Mouse (Mus musculus): ENCODE measurements around the gene Dop1b. TPM values are rescaled to one million over a fixed set of nuclear protein-coding genes. Genes with fewer than 3 reads are reported as not detected.
A peak's percentile ranks its signal among the peaks of the same experiment; 100 is the strongest.

Dop1b gene
- total RNA-seq, 1 experiment from 2014 or later = 11.2 TPM

GRCm38 (mm10) chr16:93744049-93744490, 32.4 kb downstream of the Dop1b start:
- ATAC-seq (replicated peaks in 1 of 2; ENCODE audit: insufficient read depth in 1 of 2, low FRiP score in 2 of 2, low TSS enrichment in 1 of 2, low read depth in 1 of 2, poor library complexity in 2 of 2, severe bottlenecking in 2 of 2) = peak; percentile 38 to 46

GRCm38 (mm10) chr16:93744804-93745340, 33.2 kb downstream of the Dop1b start:
- ATAC-seq (replicated peaks in 1 of 2; ENCODE audit: insufficient read depth in 1 of 2, low FRiP score in 2 of 2, low TSS enrichment in 1 of 2, low read depth in 1 of 2, poor library complexity in 2 of 2, severe bottlenecking in 2 of 2) = peak in 1 of 2 experiments; percentile 46; a peak in 1 of 4 replicates

GRCm38 (mm10) chr16:93746397-93746796, 34.7 kb downstream of the Dop1b start:
- ATAC-seq (replicated peaks in 1 of 2; ENCODE audit: insufficient read depth in 1 of 2, low FRiP score in 2 of 2, low TSS enrichment in 1 of 2, low read depth in 1 of 2, poor library complexity in 2 of 2, severe bottlenecking in 2 of 2) = no peak

GRCm38 (mm10) chr16:93746957-93747356, 35.3 kb downstream of the Dop1b start:
- no peak for ATAC-seq (replicated peaks in 1 of 2; ENCODE audit: insufficient read depth in 1 of 2, low FRiP score in 2 of 2, low TSS enrichment in 1 of 2, low read depth in 1 of 2, poor library complexity in 2 of 2, severe bottlenecking in 2 of 2)

- ATAC-seq (replicated peaks in 1 of 2; ENCODE audit: insufficient read depth in 1 of 2, low FRiP score in 2 of 2, low TSS enrichment in 1 of 2, low read depth in 1 of 2, poor library complexity in 2 of 2, severe bottlenecking in 2 of 2) = no peak
Observed at GRCm38 (mm10) chr16:93747421-93747820, 35.7 kb downstream of the Dop1b start.

- no peak for ATAC-seq (replicated peaks in 1 of 2; ENCODE audit: insufficient read depth in 1 of 2, low FRiP score in 2 of 2, low TSS enrichment in 1 of 2, low read depth in 1 of 2, poor library complexity in 2 of 2, severe bottlenecking in 2 of 2)
Observed at GRCm38 (mm10) chr16:93749147-93749910, 37.6 kb downstream of the Dop1b start.

GRCm38 (mm10) chr16:93750464-93750863, 38.8 kb downstream of the Dop1b start:
- peak; percentile 17 to 41; a peak in 1 of 4 replicates for ATAC-seq (replicated peaks in 1 of 2; ENCODE audit: insufficient read depth in 1 of 2, low FRiP score in 2 of 2, low TSS enrichment in 1 of 2, low read depth in 1 of 2, poor library complexity in 2 of 2, severe bottlenecking in 2 of 2)

- ATAC-seq (replicated peaks in 1 of 2; ENCODE audit: insufficient read depth in 1 of 2, low FRiP score in 2 of 2, low TSS enrichment in 1 of 2, low read depth in 1 of 2, poor library complexity in 2 of 2, severe bottlenecking in 2 of 2) = peak; percentile 44 to 55; a peak in 2 of 4 replicates
Observed at GRCm38 (mm10) chr16:93751816-93752215, 40.1 kb downstream of the Dop1b start.

GRCm38 (mm10) chr16:93756622-93757021, 44.9 kb downstream of the Dop1b start:
- no peak for ATAC-seq (replicated peaks in 1 of 2; ENCODE audit: insufficient read depth in 1 of 2, low FRiP score in 2 of 2, low TSS enrichment in 1 of 2, low read depth in 1 of 2, poor library complexity in 2 of 2, severe bottlenecking in 2 of 2)

- ATAC-seq (replicated peaks in 1 of 2; ENCODE audit: insufficient read depth in 1 of 2, low FRiP score in 2 of 2, low TSS enrichment in 1 of 2, low read depth in 1 of 2, poor library complexity in 2 of 2, severe bottlenecking in 2 of 2) = no peak
Observed at GRCm38 (mm10) chr16:93763378-93763777, 51.7 kb downstream of the Dop1b start.

- ATAC-seq (replicated peaks in 1 of 2; ENCODE audit: insufficient read depth in 1 of 2, low FRiP score in 2 of 2, low TSS enrichment in 1 of 2, low read depth in 1 of 2, poor library complexity in 2 of 2, severe bottlenecking in 2 of 2) = no peak
Observed at GRCm38 (mm10) chr16:93764597-93764996, 52.9 kb downstream of the Dop1b start.

GRCm38 (mm10) chr16:93766956-93767355, 55.3 kb downstream of the Dop1b start:
- ATAC-seq (replicated peaks in 1 of 2; ENCODE audit: insufficient read depth in 1 of 2, low FRiP score in 2 of 2, low TSS enrichment in 1 of 2, low read depth in 1 of 2, poor library complexity in 2 of 2, severe bottlenecking in 2 of 2) = peak in 1 of 2 experiments; percentile 26; a peak in 1 of 4 replicates

GRCm38 (mm10) chr16:93767548-93767947, 55.8 kb downstream of the Dop1b start:
- ATAC-seq (replicated peaks in 1 of 2; ENCODE audit: insufficient read depth in 1 of 2, low FRiP score in 2 of 2, low TSS enrichment in 1 of 2, low read depth in 1 of 2, poor library complexity in 2 of 2, severe bottlenecking in 2 of 2) = peak; percentile 75 to 80

GRCm38 (mm10) chr16:93769621-93770020, 57.9 kb downstream of the Dop1b start:
- no peak for ATAC-seq (replicated peaks in 1 of 2; ENCODE audit: insufficient read depth in 1 of 2, low FRiP score in 2 of 2, low TSS enrichment in 1 of 2, low read depth in 1 of 2, poor library complexity in 2 of 2, severe bottlenecking in 2 of 2)

GRCm38 (mm10) chr16:93770271-93770926, 58.7 kb downstream of the Dop1b start:
- ATAC-seq (replicated peaks in 1 of 2; ENCODE audit: insufficient read depth in 1 of 2, low FRiP score in 2 of 2, low TSS enrichment in 1 of 2, low read depth in 1 of 2, poor library complexity in 2 of 2, severe bottlenecking in 2 of 2) = no peak

- no peak; a peak in 1 of 4 replicates for ATAC-seq (replicated peaks in 1 of 2; ENCODE audit: insufficient read depth in 1 of 2, low FRiP score in 2 of 2, low TSS enrichment in 1 of 2, low read depth in 1 of 2, poor library complexity in 2 of 2, severe bottlenecking in 2 of 2)
Observed at GRCm38 (mm10) chr16:93774658-93775057, 63.0 kb downstream of the Dop1b start.

GRCm38 (mm10) chr16:93776468-93776867, 64.8 kb downstream of the Dop1b start:
- no peak for ATAC-seq (replicated peaks in 1 of 2; ENCODE audit: insufficient read depth in 1 of 2, low FRiP score in 2 of 2, low TSS enrichment in 1 of 2, low read depth in 1 of 2, poor library complexity in 2 of 2, severe bottlenecking in 2 of 2)
